Mouse (Mus musculus) embryonic facial prominence, embryonic 14.5 days (tissue): ENCODE results near the gene Pdk3. TPM values are rescaled to one million over a fixed set of nuclear protein-coding genes. Genes with fewer than 3 reads are reported as not detected.

Experiments
- ATAC-seq: fragments of 200-750 bp; cut with Nextera tagmentation; 2 replicates; pipeline ENCODE4 v1.8.0; 2017; ENCODE audit warnings: low read depth, moderate number of reproducible peaks, moderate TSS enrichment
- DNase-seq: peaks from one replicate; pipeline ENCODE4 v3.0.0-alpha.2; 2015; ENCODE audit warnings: low spot score
- H3K27ac ChIP-seq: fragments of 300-500 bp; sonication (generic); replicated peaks from 2 replicates; pipeline ENCODE4 v1.5.1; 2014; ENCODE audit warnings: low read depth, mild to moderate bottlenecking, low read length, moderate library complexity
- H3K27me3 ChIP-seq: fragments of 300-500 bp; sonication (generic); replicated peaks from 2 replicates; pipeline ENCODE4 v1.6.1; 2014; ENCODE audit warnings: low read length; ENCODE audit not compliant: control insufficient read depth, insufficient read depth
- H3K36me3 ChIP-seq: fragments of 300-500 bp; sonication (generic); 2 replicates; pipeline ENCODE4 v1.6.1; 2014; ENCODE audit warnings: low read length, mixed read lengths; ENCODE audit not compliant: control insufficient read depth, insufficient read depth
- H3K4me1 ChIP-seq: fragments of 300-500 bp; sonication (generic); 2 replicates; pipeline ENCODE4 v1.6.1; 2014; ENCODE audit warnings: antibody characterized with exemption, low read length; ENCODE audit not compliant: control insufficient read depth, insufficient read depth
- H3K4me2 ChIP-seq: fragments of 300-500 bp; sonication (generic); 2 replicates; pipeline ENCODE4 v1.6.1; 2014; ENCODE audit warnings: low read depth, mild to moderate bottlenecking, low read length, moderate library complexity, mixed read lengths
- H3K4me3 ChIP-seq: fragments of 300-500 bp; sonication (generic); 2 replicates; pipeline ENCODE4 v1.5.1; 2014; ENCODE audit warnings: low read depth, mild to moderate bottlenecking, low read length
- H3K9ac ChIP-seq: fragments of 300-500 bp; sonication (generic); 2 replicates; pipeline ENCODE4 v1.6.1; 2014; ENCODE audit warnings: low read depth, mild to moderate bottlenecking, low read length, moderate library complexity, mixed read lengths
- H3K9me3 ChIP-seq: fragments of 300-500 bp; sonication (generic); 2 replicates; pipeline ENCODE4 v1.6.1; 2016; ENCODE audit warnings: low read length; ENCODE audit not compliant: control insufficient read depth
- WGBS: fragments of 180-500 bp; shearing (Covaris S2); extraction: QIAGEN DNeasy Blood & Tissue Kit; methylation state at CpG from one replicate; pipeline ENCODE4 v1.1.7; 2014; 5-methylcytosine and 5-hydroxymethylcytosine counted together
- polyA plus RNA-seq: library from polyadenylated mRNA; unstranded; fragments of >200 nt; fragmentation: Nextera tagmentation; extraction: Ambion mirVana; gene quantifications from 2 replicates; pipeline ENCODE4 v1.2.1, GENCODE M21; 2014

The Pdk3 gene
- polyA plus RNA-seq, 1 experiment from 2014 or later, result 53.1 TPM

- ATAC-seq (no peak), DNase-seq (peak; percentile 5)
- no peak overlapping the region for H3K27ac ChIP-seq
- WGBS, result 68% methylated on average over 6 of the region's 6 CpGs
- no peaks in the 10 kb centered on the region for H3K36me3 ChIP-seq
- no peaks in the 10 kb centered on the region for H3K4me1 ChIP-seq
- H3K9ac ChIP-seq, result no peak overlapping the region
- no peaks in the 10 kb centered on the region for H3K9me3 ChIP-seq
- H3K27me3 ChIP-seq, result no peaks in the 10 kb centered on the region; the same call in 1 of the 2 replicates
- H3K4me3 ChIP-seq, result no peak overlapping the region
- H3K4me2 ChIP-seq, result no peak overlapping the region
These were observed 98.8 kb downstream of the Pdk3 start for GRCm38 (mm10) chrX:93732975-93733748.

- no peaks in the 10 kb centered on the region; the same call in 1 of the 2 replicates for H3K27me3 ChIP-seq
- no peak overlapping the region for H3K27ac ChIP-seq
- H3K4me3 ChIP-seq, result no peak overlapping the region
- H3K9ac ChIP-seq, result no peak overlapping the region
- ATAC-seq (no peak), DNase-seq (no peak)
- H3K4me1 ChIP-seq, result no peaks in the 10 kb centered on the region
- H3K9me3 ChIP-seq, result no peaks in the 10 kb centered on the region
- no peak overlapping the region for H3K4me2 ChIP-seq
- H3K36me3 ChIP-seq, result no peaks in the 10 kb centered on the region
These were observed 99.6 kb downstream of the Pdk3 start for GRCm38 (mm10) chrX:93732407-93732806.

- no peaks in the 10 kb centered on the region for H3K4me1 ChIP-seq
- H3K27ac ChIP-seq, result no peak overlapping the region
- no peaks in the 10 kb centered on the region; the same call in 1 of the 2 replicates for H3K27me3 ChIP-seq
- no peaks in the 10 kb centered on the region for H3K9me3 ChIP-seq
- ATAC-seq (no peak), DNase-seq (no peak)
- H3K4me2 ChIP-seq, result no peak overlapping the region
- H3K4me3 ChIP-seq, result no peak overlapping the region
- 67% methylated on average over 8 of the region's 8 CpGs for WGBS
- H3K36me3 ChIP-seq, result no peaks in the 10 kb centered on the region
- H3K9ac ChIP-seq, result no peak overlapping the region
These were observed 101.1 kb downstream of the Pdk3 start for GRCm38 (mm10) chrX:93730854-93731253.

GRCm38 (mm10) chrX:93729529-93729928, 102.5 kb downstream of the Pdk3 start:
- DNase-seq (no peak), ATAC-seq (no peak)
- no peak overlapping the region for H3K4me3 ChIP-seq
- H3K36me3 ChIP-seq, result no peaks in the 10 kb centered on the region
- H3K9me3 ChIP-seq, result no peaks in the 10 kb centered on the region
- H3K4me2 ChIP-seq, result no peak overlapping the region
- no peak overlapping the region for H3K27ac ChIP-seq
- 83% methylated on average over 1 of the region's 1 CpGs for WGBS
- no peaks in the 10 kb centered on the region; the same call in 1 of the 2 replicates for H3K27me3 ChIP-seq
- no peaks in the 10 kb centered on the region for H3K4me1 ChIP-seq
- H3K9ac ChIP-seq, result no peak overlapping the region

Other genes with a start within 250 kb of the Pdk3 start
- 14.9 and 16.6 TPM in 2 replicates for gene Pola1, start 200.0 kb downstream of the Pdk3 start, polyA plus RNA-seq
- gene Pcyt1b, start 177.3 kb downstream of the Pdk3 start, polyA plus RNA-seq, result 2.5 and 2.6 TPM in 2 replicates
- gene AU015836, start 136.5 kb upstream of the Pdk3 start, polyA plus RNA-seq, result 0.26 and 0.43 TPM in 2 replicates